Mouse (Mus musculus): Measurements from ENCODE around the gene Tnrc18.

Tnrc18 gene

GRCm38 (mm10) chr5:142822286-142823095, 5.0 kb upstream of the Tnrc18 start:
- peak; percentile 46 for DNase-seq

- peak; percentile 29 for DNase-seq
Observed at GRCm38 (mm10) chr5:142821974-142822285, 4.5 kb upstream of the Tnrc18 start.

GRCm38 (mm10) chr5:142821266-142821973, 4.0 kb upstream of the Tnrc18 start:
- DNase-seq: peak; percentile 75

- peak; percentile 83 for DNase-seq
Observed at GRCm38 (mm10) chr5:142820276-142821265, 3.1 kb upstream of the Tnrc18 start.

GRCm38 (mm10) chr5:142819385-142820275, 2.2 kb upstream of the Tnrc18 start:
- peak; percentile 73 for DNase-seq

GRCm38 (mm10) chr5:142818435-142819360, 1.2 kb upstream of the Tnrc18 start:
- DNase-seq: peak; percentile 67

GRCm38 (mm10) chr5:142816811-142817523, 495 bp downstream of the Tnrc18 start:
- DNase-seq: peak; percentile 70

- peak; percentile 35 for DNase-seq
Observed at GRCm38 (mm10) chr5:142816031-142816810, 1.2 kb downstream of the Tnrc18 start.

GRCm38 (mm10) chr5:142815421-142816001, 2.0 kb downstream of the Tnrc18 start:
- DNase-seq: no peak

GRCm38 (mm10) chr5:142814711-142815420, 2.6 kb downstream of the Tnrc18 start:
- peak; percentile 27 for DNase-seq

- peak; percentile 36 for DNase-seq
Observed at GRCm38 (mm10) chr5:142814161-142814651, 3.3 kb downstream of the Tnrc18 start.

GRCm38 (mm10) chr5:142813722-142814111, 3.7 kb downstream of the Tnrc18 start:
- peak; percentile 53 for DNase-seq

- DNase-seq: peak; percentile 39
Observed at GRCm38 (mm10) chr5:142812976-142813721, 4.3 kb downstream of the Tnrc18 start.

- DNase-seq: no peak
Observed at GRCm38 (mm10) chr5:142812621-142812975, 4.9 kb downstream of the Tnrc18 start.

GRCm38 (mm10) chr5:142811870-142812443, 5.5 kb downstream of the Tnrc18 start:
- DNase-seq: no peak

- peak; percentile 23 for DNase-seq
Observed at GRCm38 (mm10) chr5:142810710-142811599, 6.5 kb downstream of the Tnrc18 start.

All from right cerebral cortex, postnatal 4 days (tissue).